Mouse (Mus musculus) cortical plate, adult 2 months (tissue): Measurements from ENCODE around the gene Mmp17.

Experiments used
- CTCF ChIP-seq: fragments of 200-500 bp; IDR thresholded peaks from 2 replicates; pipeline ENCODE4 v1.5.1; 2011; ENCODE audit warnings: mild to moderate bottlenecking, control low read depth, low read length; ENCODE audit not compliant: insufficient read depth; ENCODE audit errors: extremely low read depth
- POLR2A ChIP-seq: fragments of 200-500 bp; IDR thresholded peaks from 2 replicates; pipeline ENCODE4 v1.6.1; 2011; ENCODE audit warnings: mild to moderate bottlenecking, low read length, control low read depth; ENCODE audit not compliant: insufficient read depth; ENCODE audit errors: extremely low read depth

GRCm38 (mm10) chr5:129602071-129602487, 18.1 kb downstream of the Mmp17 start:
- TF ChIP-seq CTCF (peak; percentile 22; the same call in 1 of the 2 replicates), POLR2A (no peak)
